Mouse (Mus musculus) CH12.LX (cell line): ENCODE results near the gene Zbtb22.

Experiments
- CTCF ChIP-seq, 2 experiments: IDR thresholded peaks in 1 of 2; conservative IDR thresholded peaks in 1 of 2; 2 replicates each; pipeline ENCODE4 v1.5.1; 2011 to 2012; ENCODE audit warnings: low read depth in 2 of 2, low read length in 2 of 2, improper control_type of control experiment in 1 of 2, inconsistent platforms in 1 of 2, mild to moderate bottlenecking in 1 of 2, moderate library complexity in 1 of 2
- ELF1 ChIP-seq: IDR thresholded peaks from 2 replicates; pipeline ENCODE4 v1.6.1; 2014; ENCODE audit warnings: low read depth, mild to moderate bottlenecking, inconsistent platforms, low read length, improper control_type of control experiment
- EP300 ChIP-seq: IDR thresholded peaks from 2 replicates; pipeline ENCODE4 v1.6.1; 2011; ENCODE audit warnings: low read length, improper control_type of control experiment
- HCFC1 ChIP-seq: IDR thresholded peaks from 2 replicates; pipeline ENCODE4 v1.6.1; 2012; ENCODE audit warnings: low read depth, mild to moderate bottlenecking, inconsistent platforms, low read length, improper control_type of control experiment
- POLR2A ChIP-seq: IDR thresholded peaks from 2 replicates; pipeline ENCODE4 v1.6.1; 2011; ENCODE audit warnings: low read depth, mild to moderate bottlenecking, improper control_type of control experiment, low read length
- SMC3 ChIP-seq: IDR thresholded peaks from 2 replicates; pipeline ENCODE4 v1.6.1; 2011; ENCODE audit warnings: low read depth, low read length, improper control_type of control experiment
- TBP ChIP-seq: conservative IDR thresholded peaks from 2 replicates; pipeline ENCODE4 v1.6.1; 2011; ENCODE audit warnings: low read depth, low read length, improper control_type of control experiment
- USF1 ChIP-seq: IDR thresholded peaks from 2 replicates; pipeline ENCODE4 v1.6.1; 2014; ENCODE audit warnings: low read depth, mild to moderate bottlenecking, inconsistent platforms, low read length, improper control_type of control experiment
- ZC3H11A ChIP-seq: IDR thresholded peaks from 2 replicates; pipeline ENCODE4 v1.6.1; 2012; ENCODE audit warnings: low read depth, mild to moderate bottlenecking, inconsistent platforms, low read length, improper control_type of control experiment
- ZMIZ1 ChIP-seq: IDR thresholded peaks from 2 replicates; pipeline ENCODE4 v1.6.1; 2012; ENCODE audit warnings: low read depth, mild to moderate bottlenecking, inconsistent platforms, low read length, improper control_type of control experiment

DNA sequence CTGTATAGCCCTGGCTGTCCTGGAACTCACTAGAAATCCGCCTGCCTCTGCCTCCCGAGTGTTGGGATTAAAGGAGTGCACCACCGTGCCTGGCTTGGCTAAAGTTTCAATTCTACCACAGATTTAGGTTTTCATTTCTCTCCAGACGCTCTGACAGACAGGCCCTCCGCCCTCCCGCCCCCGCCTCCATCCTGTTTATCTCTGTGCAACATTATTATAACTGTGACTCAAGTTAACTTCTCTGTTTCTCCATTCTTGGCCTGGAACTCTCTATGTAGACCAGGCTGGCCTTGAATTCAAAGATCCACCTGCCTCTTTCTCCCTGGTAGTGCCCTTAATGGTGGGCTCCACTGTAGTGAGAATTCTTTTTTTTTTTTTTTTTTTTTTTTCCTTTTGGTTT, 13.2 kb upstream of the Zbtb22 start:
- TF ChIP-seq CTCF (conservative IDR thresholded peaks at IDR 0.05 in 1 of 2, IDR thresholded peaks at IDR 0.05 in 1 of 2; ENCODE audit: low read depth in 2 of 2, low read length in 2 of 2) (no peak), POLR2A (no peak), ZMIZ1 (no peak), SMC3 (no peak), ZC3H11A (no peak), EP300 (no peak), HCFC1 (no peak), ELF1 (no peak), USF1 (no peak), TBP (no peak)
